Mouse (Mus musculus) G1E (cell line): ENCODE data around the gene Isyna1. TPM values are rescaled to one million over a fixed set of nuclear protein-coding genes. Genes with fewer than 3 reads are reported as not detected.
A peak's percentile ranks its signal among the peaks of the same experiment; 100 is the strongest.

Experiments
- ATAC-seq: 2 replicates; pipeline ENCODE4 v1.8.0; 2016; ENCODE audit warnings: mild to moderate bottlenecking; ENCODE audit not compliant: insufficient number of reproducible peaks, poor library complexity, low FRiP score, severe bottlenecking; ENCODE audit errors: extremely low read depth
- DNase-seq: peaks from one replicate; pipeline ENCODE4 v3.0.0; 2012; ENCODE audit warnings: low spot score
- H3K27me3 ChIP-seq: 2 replicates; pipeline ENCODE4 v1.6.1; 2012; ENCODE audit warnings: mild to moderate bottlenecking, low read length, inconsistent platforms; ENCODE audit not compliant: insufficient read depth
- H3K36me3 ChIP-seq: replicated peaks from 2 replicates; pipeline ENCODE3; 2012; ENCODE audit warnings: mild to moderate bottlenecking, inconsistent platforms
- H3K4me1 ChIP-seq: 2 replicates; pipeline ENCODE4 v1.6.1; 2012; ENCODE audit warnings: low read depth, low read length, inconsistent platforms, mixed read lengths; ENCODE audit not compliant: insufficient read depth
- H3K4me3 ChIP-seq: 2 replicates; pipeline ENCODE4 v1.5.1; 2012; ENCODE audit warnings: low read depth, mild to moderate bottlenecking, inconsistent platforms, low read length, moderate library complexity, mixed read lengths
- H3K9me3 ChIP-seq: replicated peaks from 2 replicates; pipeline ENCODE4 v1.6.1; 2012; ENCODE audit warnings: inconsistent platforms
- CTCF ChIP-seq: IDR thresholded peaks from 2 replicates; pipeline ENCODE4 v1.5.1; 2012; ENCODE audit warnings: low read depth, low read length, inconsistent platforms, mixed read lengths
- GATA1 ChIP-seq: IDR thresholded peaks from 2 replicates; pipeline ENCODE4 v1.6.1; 2012; ENCODE audit warnings: borderline replicate concordance, low read length, inconsistent platforms, mixed read lengths
- GATA2 ChIP-seq: IDR thresholded peaks from 2 replicates; pipeline ENCODE4 v1.6.1; 2012; ENCODE audit warnings: low read depth, low read length, inconsistent platforms, borderline replicate concordance
- POLR2AphosphoS5 ChIP-seq: IDR thresholded peaks from 2 replicates; pipeline ENCODE4 v1.6.1; 2012; ENCODE audit warnings: low read depth, low read length, inconsistent platforms; ENCODE audit not compliant: insufficient replicate concordance
- TAL1 ChIP-seq: conservative IDR thresholded peaks from 2 replicates; pipeline ENCODE4 v1.6.1; 2012; ENCODE audit warnings: low read depth, low read length, inconsistent platforms, mixed read lengths
- polyA plus RNA-seq: library from polyadenylated mRNA; stranded (reverse); fragments of >175 nt; gene quantifications from 2 replicates; pipeline ENCODE4 v1.2.3, GENCODE M21; 2012
- total RNA-seq, 2 experiments: library from RNA; stranded (forward) in 1 of 2; stranded (reverse) in 1 of 2; fragments of 200-1000 nt in 1 of 2; fragments of >200 nt in 1 of 2; fragmentation: Nextera tagmentation in 1 of 2; gene quantifications; 2 replicates each; pipeline ENCODE4 v1.2.3; 2014 to 2017

Gene Isyna1
- total and polyA plus RNA-seq, 3 experiments, result 22.9 to 141 (median 35.8) TPM

GRCm38 (mm10) chr8:70596775-70597416 lies 2.7 kb downstream of the Isyna1 start:
- H3K36me3 ChIP-seq, result peaks cover 85% of the 10 kb centered on the region
- peaks cover 25% of the 10 kb centered on the region for H3K9me3 ChIP-seq
- ATAC-seq (no peak), DNase-seq (no peak)
- H3K4me3 ChIP-seq, result no peak overlapping the region
- H3K27me3 ChIP-seq, result no peaks in the 10 kb centered on the region; the same call in 1 of the 2 replicates
- TF ChIP-seq CTCF (no peak), POLR2AphosphoS5 (no peak), GATA2 (no peak), GATA1 (no peak), TAL1 (no peak)
- H3K4me1 ChIP-seq, result peaks cover 43% of the 10 kb centered on the region

GRCm38 (mm10) chr8:70597417-70598272 lies 3.5 kb downstream of the Isyna1 start:
- TF ChIP-seq TAL1, result no peak
- no peak for TF ChIP-seq POLR2AphosphoS5
- TF ChIP-seq GATA2, result no peak
- TF ChIP-seq CTCF, result no peak
- TF ChIP-seq GATA1, result no peak
- Histone ChIP-seq H3K4me3 (no peak overlapping the region), H3K36me3 (peaks cover 85% of the 10 kb centered on the region), H3K4me1 (peaks cover 48% of the 10 kb centered on the region), H3K9me3 (peaks cover 29% of the 10 kb centered on the region), H3K27me3 (peaks cover 3% of the 10 kb centered on the region; the same call in 1 of the 2 replicates)
- no peak for ATAC-seq
- no peak for DNase-seq

- H3K36me3 ChIP-seq, result peaks cover 85% of the 10 kb centered on the region
- H3K27me3 ChIP-seq, result peaks cover 3% of the 10 kb centered on the region; the same call in 1 of the 2 replicates
- H3K4me1 ChIP-seq, result peaks cover 45% of the 10 kb centered on the region
- DNase-seq, result no peak
- 0 out of 2 replicates have a peak overlapping the region, but pooled peaks have one; percentile 7 for H3K4me3 ChIP-seq
- ATAC-seq, result no peak
- H3K9me3 ChIP-seq, result peaks cover 29% of the 10 kb centered on the region
- TF ChIP-seq CTCF, result no peak
- no peak for TF ChIP-seq POLR2AphosphoS5
- no peak for TF ChIP-seq TAL1
- TF ChIP-seq GATA1, result no peak
- no peak for TF ChIP-seq GATA2
These were observed 4.1 kb downstream of the Isyna1 start for GRCm38 (mm10) chr8:70598283-70598682.

GRCm38 (mm10) chr8:70598722-70599121 lies 4.5 kb downstream of the Isyna1 start:
- Histone ChIP-seq H3K9me3 (peaks cover 29% of the 10 kb centered on the region), H3K36me3 (peaks cover 86% of the 10 kb centered on the region), H3K4me1 (peaks cover 40% of the 10 kb centered on the region), H3K27me3 (peaks cover 3% of the 10 kb centered on the region; the same call in 1 of the 2 replicates), H3K4me3 (no peak overlapping the region)
- ATAC-seq (no peak), DNase-seq (no peak)
- no peak for TF ChIP-seq POLR2AphosphoS5
- TF ChIP-seq GATA1, result no peak

- no peak for ATAC-seq
- Histone ChIP-seq H3K4me3 (no peak overlapping the region), H3K27me3 (peaks cover 6% of the 10 kb centered on the region; the same call in 1 of the 2 replicates), H3K9me3 (peaks cover 29% of the 10 kb centered on the region), H3K36me3 (peaks cover 96% of the 10 kb centered on the region), H3K4me1 (peaks cover 36% of the 10 kb centered on the region)
- DNase-seq, result no peak
- TF ChIP-seq CTCF, result no peak
- no peak for TF ChIP-seq TAL1
- TF ChIP-seq GATA2, result no peak
- no peak for TF ChIP-seq GATA1
- no peak for TF ChIP-seq POLR2AphosphoS5
These were observed 5.5 kb downstream of the Isyna1 start for GRCm38 (mm10) chr8:70599507-70600290.
